Mouse (Mus musculus): Measurements from ENCODE around the gene Cts3. TPM values are rescaled to one million over a fixed set of nuclear protein-coding genes. Genes with fewer than 3 reads are reported as not detected.
"Not testable (repeated sequence)": the region's sequence is repeated elsewhere in the genome, so short reads cannot be mapped to it uniquely, and the experiment has no call there.

The Cts3 gene
- total RNA-seq (2012; rRNA removed) (not detected in 2 replicates), polyA plus RNA-seq (2012; ENCODE audit: insufficient read depth in 1 of 2, insufficient read length in 2 of 2, low read depth in 1 of 2, low replicate concordance in 2 of 2, missing spikeins in 1 of 2) (not detected)

- no peaks in the 10 kb centered on the region for H3K79me2 ChIP-seq (ENCODE audit: control insufficient read depth, insufficient read depth, low read length, poor library complexity)
- H3K4me1 ChIP-seq (ENCODE audit: control insufficient read depth in 1 of 2, insufficient read depth in 2 of 2, low read length in 2 of 2), result no peaks in the 10 kb centered on the region
- no peak within 1 kb of the TSS for H3K9ac ChIP-seq (ENCODE audit: control insufficient read depth, low read depth, low read length, poor library complexity, severe bottlenecking)
- no peaks in the 10 kb centered on the region for H3K36me3 ChIP-seq (ENCODE audit: control insufficient read depth in 1 of 2, insufficient read depth in 2 of 2, low read length in 2 of 2)
- TF ChIP-seq TBP (IDR thresholded peaks at IDR 0.05; ENCODE audit: low read depth, low read length), result no peak
- TF ChIP-seq CHD2 (IDR thresholded peaks at IDR 0.05; ENCODE audit: low read length), result no peak
- TF ChIP-seq E2F4 (IDR thresholded peaks at IDR 0.05; ENCODE audit: borderline replicate concordance, low read depth, low read length), result no peak
- no peak for TF ChIP-seq MYB (IDR thresholded peaks at IDR 0.05; ENCODE audit: low read depth, low read length)
- no peak for TF ChIP-seq ZC3H11A (IDR thresholded peaks at IDR 0.05; ENCODE audit: low read depth, low read length)
- TF ChIP-seq RCOR1 (IDR thresholded peaks at IDR 0.05; ENCODE audit: low read depth, low read length), result no peak
- no peak for TF ChIP-seq USF2 (IDR thresholded peaks at IDR 0.05; ENCODE audit: borderline replicate concordance in 1 of 2, insufficient read depth in 1 of 2, low read depth in 1 of 2, low read length in 2 of 2)
- TF ChIP-seq CHD1 (IDR thresholded peaks at IDR 0.05; ENCODE audit: low read depth, low read length), result no peak
- no peak within 1 kb of the TSS for H3K4me3 ChIP-seq (ENCODE audit: control insufficient read depth in 1 of 2, insufficient read depth in 1 of 2, low read depth in 2 of 2, low read length in 2 of 2)
- H3K27ac ChIP-seq (ENCODE audit: control insufficient read depth, low read depth, low read length), result no peak within 1 kb of the TSS
- no peak for DNase-seq (ENCODE audit: low read depth, low spot score)
- no peaks in the 10 kb centered on the region for H3K9me3 ChIP-seq (replicated peaks; ENCODE audit: insufficient read depth, low read length)
- H3K27me3 ChIP-seq (ENCODE audit: control insufficient read depth in 1 of 2, insufficient read depth in 2 of 2, low read length in 2 of 2), result no peaks in the 10 kb centered on the region
Observed at GRCm38 (mm10) chr13:61570027-61570426, at the start of gene Cts3. Gene Cts3, minus strand, starts transcription at chr13:61570127.

- not testable (repeated sequence) for H3K4me1 ChIP-seq (ENCODE audit: control insufficient read depth in 1 of 2, insufficient read depth in 2 of 2, low read length in 2 of 2); H3K36me3 ChIP-seq (ENCODE audit: control insufficient read depth in 1 of 2, insufficient read depth in 2 of 2, low read length in 2 of 2); H3K79me2 ChIP-seq (ENCODE audit: control insufficient read depth, insufficient read depth, low read length, poor library complexity)
Observed at GRCm38 (mm10) chr13:61568074-61568473, 1.9 kb downstream of the Cts3 start, which contains the start of gene Gm49352. Gene Gm49352, minus strand, starts transcription at chr13:61568174.

GRCm38 (mm10) chr13:61541631-61542030 lies 28.3 kb downstream of the Cts3 start, which contains the start of gene Ctsm:
Gene Ctsm, minus strand, starts transcription at chr13:61541839.
- Histone ChIP-seq H3K9me3 (replicated peaks; ENCODE audit: insufficient read depth, low read length) (no peaks in the 10 kb centered on the region), H3K4me1 (ENCODE audit: control insufficient read depth in 1 of 2, insufficient read depth in 2 of 2, low read length in 2 of 2) (no peaks in the 10 kb centered on the region), H3K9ac (ENCODE audit: control insufficient read depth, low read depth, low read length, poor library complexity, severe bottlenecking) (no peak within 1 kb of the TSS), H3K4me3 (ENCODE audit: control insufficient read depth in 1 of 2, insufficient read depth in 1 of 2, low read depth in 2 of 2, low read length in 2 of 2) (no peak within 1 kb of the TSS), H3K36me3 (ENCODE audit: control insufficient read depth in 1 of 2, insufficient read depth in 2 of 2, low read length in 2 of 2) (no peaks in the 10 kb centered on the region), H3K27ac (ENCODE audit: control insufficient read depth, low read depth, low read length) (no peak within 1 kb of the TSS), H3K79me2 (ENCODE audit: control insufficient read depth, insufficient read depth, low read length, poor library complexity) (no peaks in the 10 kb centered on the region), H3K27me3 (ENCODE audit: control insufficient read depth in 1 of 2, insufficient read depth in 2 of 2, low read length in 2 of 2) (no peaks in the 10 kb centered on the region)
- no peak for DNase-seq (ENCODE audit: low read depth, low spot score)
- TF ChIP-seq USF1 (IDR thresholded peaks at IDR 0.05; ENCODE audit: low read depth, low read length) (no peak), NRF1 (IDR thresholded peaks at IDR 0.05; ENCODE audit: insufficient read depth, low read depth, low read length, poor library complexity, severe bottlenecking) (no peak), TCF12 (IDR thresholded peaks at IDR 0.05; ENCODE audit: low read depth, low read length) (no peak), MXI1 (IDR thresholded peaks at IDR 0.05; ENCODE audit: low read depth, low read length) (no peak), UBTF (IDR thresholded peaks at IDR 0.05; ENCODE audit: borderline replicate concordance, insufficient read depth, low read depth, low read length) (no peak), POLR2AphosphoS5 (IDR thresholded peaks at IDR 0.05; ENCODE audit: borderline replicate concordance, low read depth, low read length) (no peak), MAZ (IDR thresholded peaks at IDR 0.05; ENCODE audit: low read depth, low read length) (no peak), ELF1 (IDR thresholded peaks at IDR 0.05; ENCODE audit: low read depth, low read length) (no peak), POLR2A (IDR thresholded peaks at IDR 0.05; ENCODE audit: control insufficient read depth in 1 of 2, insufficient read depth in 1 of 2, low read depth in 1 of 2, low read length in 2 of 2, poor library complexity in 1 of 2) (no peak), RAD21 (IDR thresholded peaks at IDR 0.05; ENCODE audit: low read depth, low read length) (no peak), BHLHE40 (IDR thresholded peaks at IDR 0.05; ENCODE audit: borderline replicate concordance, low read depth, low read length) (no peak), USF2 (IDR thresholded peaks at IDR 0.05; ENCODE audit: borderline replicate concordance in 1 of 2, insufficient read depth in 1 of 2, low read depth in 1 of 2, low read length in 2 of 2) (no peak), RCOR1 (IDR thresholded peaks at IDR 0.05; ENCODE audit: low read depth, low read length) (no peak)

More at GRCm38 (mm10) chr13:61568074-61568473, 1.9 kb downstream of the Cts3 start, which contains the start of gene Gm49352:
- not testable (repeated sequence) for H3K4me3 ChIP-seq (ENCODE audit: control insufficient read depth in 1 of 2, insufficient read depth in 1 of 2, low read depth in 2 of 2, low read length in 2 of 2); DNase-seq (ENCODE audit: low read depth, low spot score); H3K27ac ChIP-seq (ENCODE audit: control insufficient read depth, low read depth, low read length); H3K9me3 ChIP-seq (replicated peaks; ENCODE audit: insufficient read depth, low read length); H3K9ac ChIP-seq (ENCODE audit: control insufficient read depth, low read depth, low read length, poor library complexity, severe bottlenecking); H3K27me3 ChIP-seq (ENCODE audit: control insufficient read depth in 1 of 2, insufficient read depth in 2 of 2, low read length in 2 of 2)
